Mouse (Mus musculus): ENCODE results near the gene Shisa5. TPM values are rescaled to one million over a fixed set of nuclear protein-coding genes. Genes with fewer than 3 reads are reported as not detected.

Gene Shisa5
- polyA plus RNA-seq, 1 experiment: not detected

DNA sequence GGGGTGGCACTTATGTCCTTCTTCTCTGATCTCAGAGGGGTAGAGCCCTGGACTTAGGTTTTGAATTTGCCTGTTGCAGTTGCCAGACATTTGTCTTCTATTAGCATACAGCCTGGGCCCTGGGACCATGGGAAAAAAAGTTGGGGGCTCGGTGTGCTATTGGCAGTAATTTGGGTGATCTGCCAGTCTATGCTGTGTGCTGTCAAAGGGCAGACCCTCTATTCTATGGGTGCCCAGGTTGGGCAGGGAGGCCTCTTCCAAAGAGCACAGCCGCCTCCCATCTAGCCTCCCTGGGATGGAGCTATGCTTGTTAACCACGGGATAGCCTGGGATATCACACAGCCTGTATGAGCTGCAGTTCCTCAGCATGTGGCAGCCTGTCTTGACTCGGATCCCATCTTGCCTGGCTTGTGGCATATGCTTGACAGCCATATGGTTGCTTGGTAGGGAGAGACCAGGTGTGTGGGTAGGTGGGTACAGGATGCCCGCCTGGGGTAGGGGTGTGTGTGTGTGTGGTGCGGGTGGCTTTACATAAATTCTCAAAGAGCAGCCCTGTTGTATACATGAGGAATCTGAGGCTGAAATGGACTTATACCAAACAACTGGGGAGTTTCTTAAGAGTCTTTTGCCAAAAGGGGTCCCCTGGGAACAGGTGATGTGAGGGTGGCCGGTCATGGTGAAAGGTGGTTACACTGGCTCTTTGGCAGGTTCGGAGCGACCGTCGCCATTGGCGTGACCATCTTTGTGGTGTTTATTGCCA is 17.1 kb downstream of the Shisa5 start:
- Histone ChIP-seq H3K4me1 (ENCODE audit: control insufficient read depth, insufficient read depth, low read length) (peaks cover 48% of the 10 kb centered on the region), H3K4me3 (ENCODE audit: insufficient read depth, low read depth, low read length) (peak overlapping the region; percentile 47), H3K27ac (ENCODE audit: insufficient read depth, low read depth, low read length) (peak overlapping the region; percentile 64)
- WGBS: 86% methylated on average over 12 of the region's 12 CpGs
- TF ChIP-seq POLR2A (IDR thresholded peaks at IDR 0.05; ENCODE audit: insufficient read depth, low read depth, low read length) (no peak), CTCF (IDR thresholded peaks at IDR 0.05; ENCODE audit: insufficient read depth, low read depth, low read length) (no peak)

GRCm38 (mm10) chr9:109056081-109056690 is 17.8 kb downstream of the Shisa5 start:
- no peak overlapping the region for H3K4me3 ChIP-seq (ENCODE audit: insufficient read depth, low read depth, low read length)
- H3K4me1 ChIP-seq (ENCODE audit: control insufficient read depth, insufficient read depth, low read length): peaks cover 48% of the 10 kb centered on the region
- 91% methylated on average over 17 of the region's 17 CpGs for WGBS
- TF ChIP-seq POLR2A (IDR thresholded peaks at IDR 0.05; ENCODE audit: insufficient read depth, low read depth, low read length) (no peak), CTCF (IDR thresholded peaks at IDR 0.05; ENCODE audit: insufficient read depth, low read depth, low read length) (no peak)
- H3K27ac ChIP-seq (ENCODE audit: insufficient read depth, low read depth, low read length): no peak overlapping the region

- H3K4me3 ChIP-seq (ENCODE audit: insufficient read depth, low read depth, low read length): no peak overlapping the region
Observed at GRCm38 (mm10) chr9:109056916-109057315, 18.6 kb downstream of the Shisa5 start.

DNA sequence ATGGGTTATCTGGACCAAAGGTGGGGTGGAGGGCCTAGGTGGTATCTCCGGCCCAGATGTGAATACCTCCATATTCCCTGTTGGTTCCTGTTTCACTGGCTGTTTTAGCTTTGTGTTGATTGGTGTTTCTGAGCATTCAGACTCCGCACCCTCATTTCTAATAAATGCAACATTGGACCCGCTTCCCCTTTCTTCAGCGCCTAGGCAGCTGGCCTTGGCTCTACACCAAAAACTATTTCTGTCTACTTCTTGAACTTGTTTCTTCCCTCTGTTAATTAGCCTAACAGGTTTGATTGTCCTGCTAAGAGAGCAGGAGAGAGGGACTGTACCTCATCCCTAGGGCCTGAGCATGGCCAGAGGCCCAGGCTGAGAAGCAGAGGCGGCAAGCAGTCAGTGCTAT is 19.2 kb downstream of the Shisa5 start:
- 53% methylated on average over 5 of the region's 5 CpGs for WGBS
- peaks cover 48% of the 10 kb centered on the region for H3K4me1 ChIP-seq (ENCODE audit: control insufficient read depth, insufficient read depth, low read length)
- H3K27ac ChIP-seq (ENCODE audit: insufficient read depth, low read depth, low read length): no peak overlapping the region
- TF ChIP-seq CTCF (IDR thresholded peaks at IDR 0.05; ENCODE audit: insufficient read depth, low read depth, low read length): no peak
- no peak overlapping the region for H3K4me3 ChIP-seq (ENCODE audit: insufficient read depth, low read depth, low read length)

More at GRCm38 (mm10) chr9:109056916-109057315, 18.6 kb downstream of the Shisa5 start:
- no peak overlapping the region for H3K27ac ChIP-seq (ENCODE audit: insufficient read depth, low read depth, low read length)
- whole genome bisulfite sequencing: 87% methylated on average over 4 of the region's 4 CpGs
- peaks cover 48% of the 10 kb centered on the region for H3K4me1 ChIP-seq (ENCODE audit: control insufficient read depth, insufficient read depth, low read length)
- TF ChIP-seq CTCF (IDR thresholded peaks at IDR 0.05; ENCODE audit: insufficient read depth, low read depth, low read length): no peak
- no peak for TF ChIP-seq POLR2A (IDR thresholded peaks at IDR 0.05; ENCODE audit: insufficient read depth, low read depth, low read length)

DNA sequence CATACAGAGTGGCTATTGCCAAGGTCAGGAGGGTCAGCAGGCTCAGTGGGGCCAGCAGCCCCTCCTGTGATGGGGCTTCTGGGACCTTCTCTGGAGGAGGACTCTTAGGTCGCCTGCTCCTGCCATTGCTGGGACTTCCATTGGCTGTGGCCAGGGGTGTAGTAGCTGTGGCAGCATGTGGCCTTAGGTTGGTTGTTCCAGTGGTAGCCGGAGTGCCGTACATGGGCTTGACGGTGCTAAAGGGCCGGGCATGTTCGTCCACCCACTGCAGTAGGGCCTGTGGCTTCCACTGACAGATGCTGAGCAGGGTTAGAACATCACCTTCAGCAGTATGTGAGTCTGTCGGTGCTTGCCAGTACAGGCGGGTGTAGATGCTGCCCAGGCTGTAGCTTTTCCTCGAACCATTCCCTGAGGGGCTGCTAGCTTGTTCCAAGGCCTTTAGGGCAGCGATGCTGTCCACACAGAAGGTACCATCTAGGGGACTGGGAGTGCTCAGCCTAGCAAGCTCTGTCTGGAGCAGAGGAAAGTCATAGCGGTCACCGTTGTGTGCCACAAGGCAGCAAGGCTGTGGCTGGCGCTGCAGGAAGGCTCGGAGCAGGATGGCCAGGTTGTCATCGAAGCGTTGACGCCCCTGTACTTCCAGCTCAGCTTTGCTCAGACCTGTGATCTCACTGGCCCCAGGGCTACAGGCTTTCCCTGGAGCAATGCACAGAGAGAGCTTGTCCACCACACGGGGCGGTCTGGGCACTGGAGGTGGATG is 19.8 kb downstream of the Shisa5 start:
- peaks cover 48% of the 10 kb centered on the region for H3K4me1 ChIP-seq (ENCODE audit: control insufficient read depth, insufficient read depth, low read length)
- WGBS: 89% methylated on average over 19 of the region's 19 CpGs
- no peak for TF ChIP-seq POLR2A (IDR thresholded peaks at IDR 0.05; ENCODE audit: insufficient read depth, low read depth, low read length)
- TF ChIP-seq CTCF (IDR thresholded peaks at IDR 0.05; ENCODE audit: insufficient read depth, low read depth, low read length): no peak
- H3K27ac ChIP-seq (ENCODE audit: insufficient read depth, low read depth, low read length): peak overlapping the region; percentile 65; the same call in 1 of the 2 replicates
- 0 out of 2 replicates have a peak overlapping the region, but pooled peaks have one; percentile 48 for H3K4me3 ChIP-seq (ENCODE audit: insufficient read depth, low read depth, low read length)

- Histone ChIP-seq H3K4me3 (ENCODE audit: insufficient read depth, low read depth, low read length) (peak within 1 kb of the TSS; percentile 48), H3K4me1 (ENCODE audit: control insufficient read depth, insufficient read depth, low read length) (peaks cover 47% of the 10 kb centered on the region), H3K27ac (ENCODE audit: insufficient read depth, low read depth, low read length) (peak within 1 kb of the TSS; percentile 65)
- WGBS: 2% methylated on average over 15 of the region's 15 CpGs
- TF ChIP-seq CTCF (IDR thresholded peaks at IDR 0.05; ENCODE audit: insufficient read depth, low read depth, low read length) (peak; percentile 92), POLR2A (IDR thresholded peaks at IDR 0.05; ENCODE audit: insufficient read depth, low read depth, low read length) (no peak)
Observed at GRCm38 (mm10) chr9:109059136-109059903, 21.0 kb downstream of the Shisa5 start, which contains the start of gene Trex1. Trex1 (minus strand) TSS chr9:109059734.

- 89% methylated on average over 16 of the region's 16 CpGs for whole genome bisulfite sequencing
- H3K27ac ChIP-seq (ENCODE audit: insufficient read depth, low read depth, low read length): peak overlapping the region; percentile 63
- no peak overlapping the region for H3K4me3 ChIP-seq (ENCODE audit: insufficient read depth, low read depth, low read length)
- H3K4me1 ChIP-seq (ENCODE audit: control insufficient read depth, insufficient read depth, low read length): peaks cover 39% of the 10 kb centered on the region
- no peak for TF ChIP-seq POLR2A (IDR thresholded peaks at IDR 0.05; ENCODE audit: insufficient read depth, low read depth, low read length)
- TF ChIP-seq CTCF (IDR thresholded peaks at IDR 0.05; ENCODE audit: insufficient read depth, low read depth, low read length): no peak
Observed at GRCm38 (mm10) chr9:109060184-109060897, 22.0 kb downstream of the Shisa5 start.

GRCm38 (mm10) chr9:109060898-109061295 is 22.5 kb downstream of the Shisa5 start:
- Histone ChIP-seq H3K27ac (ENCODE audit: insufficient read depth, low read depth, low read length) (no peak overlapping the region), H3K4me1 (ENCODE audit: control insufficient read depth, insufficient read depth, low read length) (peaks cover 34% of the 10 kb centered on the region), H3K4me3 (ENCODE audit: insufficient read depth, low read depth, low read length) (no peak overlapping the region)
- no peak for TF ChIP-seq POLR2A (IDR thresholded peaks at IDR 0.05; ENCODE audit: insufficient read depth, low read depth, low read length)
- no peak for TF ChIP-seq CTCF (IDR thresholded peaks at IDR 0.05; ENCODE audit: insufficient read depth, low read depth, low read length)
- WGBS: 87% methylated on average over 5 of the region's 5 CpGs

All from olfactory bulb, adult 2 months (tissue).